Mouse (Mus musculus) cerebellum, postnatal 36 days (tissue): ENCODE results near the gene Gas2l2.

Source experiments
- DNase-seq, 2 experiments: peaks; one replicate each; pipeline ENCODE4 v3.0.0; 2021 to 2022; ENCODE audit warnings: mixed read lengths in 2 of 2

Gas2l2 gene

DNA sequence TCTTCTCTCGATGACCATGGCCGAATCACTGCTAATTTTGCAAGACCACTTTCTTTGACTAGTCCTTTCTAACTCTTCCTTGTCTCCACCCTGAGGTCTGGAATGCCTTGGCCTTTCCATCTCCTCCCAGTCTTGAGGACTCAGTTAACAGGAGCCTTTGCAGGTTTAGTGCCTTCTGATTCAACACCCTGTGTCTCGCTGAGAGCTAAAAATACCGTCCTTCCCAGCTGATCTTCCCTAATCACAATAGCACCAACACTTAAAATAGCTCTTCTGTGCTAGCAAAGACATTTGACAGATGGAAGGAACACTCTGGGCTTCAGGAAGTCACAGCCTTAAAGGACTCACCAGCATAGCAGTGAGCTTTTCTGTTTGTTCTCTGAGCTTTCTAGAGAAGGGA is 36.2 kb downstream of the Gas2l2 start:
- DNase-seq, result peak in 1 of 2 experiments; percentile 53

GRCm38 (mm10) chr11:83383532-83383887 is 45.7 kb downstream of the Gas2l2 start:
- no peak for DNase-seq

DNA sequence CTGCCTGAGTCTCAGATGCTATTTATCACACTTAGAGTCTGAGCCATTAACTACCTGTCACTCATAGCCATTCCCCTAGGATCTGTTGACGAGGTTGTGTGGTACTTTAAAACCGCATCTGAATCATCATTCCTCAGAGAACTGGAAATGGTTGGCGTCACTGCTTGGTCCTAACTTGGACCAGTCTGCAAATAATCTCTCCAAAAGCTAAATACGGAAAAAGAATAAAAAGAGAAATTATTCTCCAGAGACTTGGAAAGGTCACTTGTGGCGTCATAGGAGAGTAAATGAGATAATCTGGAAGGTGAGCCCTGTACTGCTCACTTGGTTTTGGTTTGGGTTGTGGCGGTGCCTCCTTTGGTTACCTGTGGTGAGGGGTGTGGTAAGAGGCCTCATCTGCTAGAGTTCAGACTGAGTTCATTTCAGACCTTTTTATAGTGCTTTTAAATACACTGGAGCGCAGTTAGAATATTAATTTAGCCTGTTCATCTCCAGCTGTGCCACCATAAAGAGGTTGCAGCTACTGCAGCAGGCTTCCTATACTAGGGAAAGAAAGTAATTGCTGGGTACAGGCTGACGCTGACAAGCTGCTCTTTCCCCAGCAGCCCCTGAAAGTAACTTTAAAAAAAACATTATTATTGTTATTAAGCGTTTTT is 46.3 kb downstream of the Gas2l2 start:
- no peak for DNase-seq

GRCm38 (mm10) chr11:83379745-83380341 is 49.4 kb downstream of the Gas2l2 start:
- DNase-seq, result no peak
